ENCODE assay signal across 8 mouse cellular contexts in the genomic region with DNA sequence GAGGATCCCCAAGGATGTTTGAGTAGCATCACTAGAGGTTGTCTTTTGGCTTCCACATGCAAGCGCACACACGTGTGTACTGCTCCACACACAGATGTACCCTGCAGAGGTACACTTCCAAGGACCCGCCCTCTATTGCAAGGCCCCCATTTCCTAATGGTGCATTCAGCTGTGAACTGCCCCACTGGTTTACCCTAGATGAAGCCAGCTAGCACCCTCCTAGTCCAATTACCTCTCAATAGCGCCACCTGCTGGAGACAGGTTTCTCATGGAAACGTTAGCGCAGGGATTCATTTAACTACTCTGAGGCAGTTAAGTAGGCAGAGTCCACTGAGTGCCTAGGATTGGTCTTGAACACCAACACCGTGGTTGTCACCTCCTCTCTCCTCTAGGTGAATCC. TPM values are rescaled to one million over a fixed set of nuclear protein-coding genes. Genes with fewer than 3 reads are reported as not detected.
DNase-seq lines count a peak whose midpoint lies in the region; ATAC-seq lines count a peak whose summit lies in the region.

No protein-coding gene starts in this region.

- H3K36me3 ChIP-seq in liver, embryonic 12.5 days, result no peaks in the 10 kb centered on the region
- H3K36me3 ChIP-seq in neural tube, embryonic 11.5 days (ENCODE audit: control insufficient read depth, insufficient read depth, low read length), result no peaks in the 10 kb centered on the region

- H3K4me2 ChIP-seq in liver, embryonic 12.5 days, result no peak overlapping the region
- no peak overlapping the region for H3K4me2 ChIP-seq in neural tube, embryonic 11.5 days (ENCODE audit: low read depth)

- H3K9ac ChIP-seq in liver, embryonic 12.5 days, result no peak overlapping the region
- H3K9ac ChIP-seq in neural tube, embryonic 11.5 days (ENCODE audit: low read length), result no peak overlapping the region

- H3K27ac ChIP-seq in liver, embryonic 12.5 days, result no peak overlapping the region
- H3K27ac ChIP-seq in neural tube, embryonic 11.5 days (ENCODE audit: low read depth, low read length), result no peak overlapping the region

- no peaks in the 10 kb centered on the region for H3K4me1 ChIP-seq in liver, embryonic 12.5 days
- H3K4me1 ChIP-seq in neural tube, embryonic 11.5 days (ENCODE audit: control insufficient read depth, insufficient read depth, low read length), result no peaks in the 10 kb centered on the region

- no peak for ATAC-seq in liver, embryonic 12.5 days
- ATAC-seq in neural tube, embryonic 11.5 days (ENCODE audit: insufficient read depth, low FRiP score, low TSS enrichment), result peak; percentile 41; the same call in 1 of the 2 replicates

- no peak overlapping the region for H3K4me3 ChIP-seq in liver, embryonic 12.5 days
- no peak overlapping the region for H3K4me3 ChIP-seq in neural tube, embryonic 11.5 days (ENCODE audit: low read depth, low read length)

- DNase-seq in liver, result peak; percentile 67
- DNase-seq in cerebellum, postnatal 10 days, result peak; percentile 93 to 96
- peak; percentile 74 to 83 for DNase-seq in frontal cortex, postnatal 14 days (ENCODE audit: low spot score in 2 of 2)
- peak; percentile 70 for DNase-seq in kidney, adult 18-20 months
- peak; percentile 83 to 88 for DNase-seq in left cerebral cortex, postnatal 25 days (ENCODE audit: low spot score in 2 of 2)
- DNase-seq in neural tube, embryonic 11.5 days (ENCODE audit: low spot score), result peak; percentile 80
- peak; percentile 70 for DNase-seq in testis, postnatal 14 days (ENCODE audit: low spot score)

- H3K9me3 ChIP-seq in liver, embryonic 12.5 days (replicated peaks), result no peaks in the 10 kb centered on the region
- H3K9me3 ChIP-seq in neural tube, embryonic 11.5 days (ENCODE audit: control insufficient read depth, low read length), result no peaks in the 10 kb centered on the region; the same call in 1 of the 2 replicates

- WGBS in liver, embryonic 12.5 days (ENCODE audit: insufficient replicate concordance), result 23% methylated on average over 7 of the region's 7 CpGs
- 22% methylated on average over 7 of the region's 7 CpGs for WGBS in neural tube, embryonic 11.5 days

- intact Hi-C loops in left cerebral cortex, postnatal 25 days (cut with DNase I), result loop anchor here (2.0 kb wide), 3 partner anchors 33 to 457 kb away; no protein-coding TSS in a partner anchor

- H3K27me3 ChIP-seq in liver, embryonic 12.5 days (replicated peaks), result no peaks in the 10 kb centered on the region
- no peaks in the 10 kb centered on the region for H3K27me3 ChIP-seq in neural tube, embryonic 11.5 days (ENCODE audit: control insufficient read depth, insufficient read depth, low read length)

RNA-seq across cellular contexts. Expression of a gene that starts 46.5 kb away (rescaled TPM):
- 0.18 and 0.21 TPM in 2 replicates for polyA plus RNA-seq in liver, embryonic 12.5 days (2016; fragmentation: Nextera tagmentation; extraction: Ambion mirVana)
- 100 to 1,000 TPM; 322 to 343 TPM for total RNA-seq in left cerebral cortex, postnatal 25 days (2021)
- polyA plus RNA-seq in neural tube, embryonic 11.5 days (2014; fragmentation: Nextera tagmentation; extraction: Ambion mirVana), result 25.7 and 32.9 TPM in 2 replicates

Comparison
In these comparisons a context has a peak if more than half of its experiments do, and no peak if none do; other contexts are left out.
1. RNA of a gene that starts 46.5 kb away (polyA plus RNA-seq): 25.7 to 32.9 TPM in neural tube, embryonic 11.5 days; 0.18 to 0.21 TPM in liver, embryonic 12.5 days; every median in the first group is over 10 times any median in the second.
2. Peak in every context shown above with its lines, with median percentiles within 50 percentile points of each other: DNase-seq.